14 mouse cellular contexts compared by ENCODE assay signal in the genomic region with DNA sequence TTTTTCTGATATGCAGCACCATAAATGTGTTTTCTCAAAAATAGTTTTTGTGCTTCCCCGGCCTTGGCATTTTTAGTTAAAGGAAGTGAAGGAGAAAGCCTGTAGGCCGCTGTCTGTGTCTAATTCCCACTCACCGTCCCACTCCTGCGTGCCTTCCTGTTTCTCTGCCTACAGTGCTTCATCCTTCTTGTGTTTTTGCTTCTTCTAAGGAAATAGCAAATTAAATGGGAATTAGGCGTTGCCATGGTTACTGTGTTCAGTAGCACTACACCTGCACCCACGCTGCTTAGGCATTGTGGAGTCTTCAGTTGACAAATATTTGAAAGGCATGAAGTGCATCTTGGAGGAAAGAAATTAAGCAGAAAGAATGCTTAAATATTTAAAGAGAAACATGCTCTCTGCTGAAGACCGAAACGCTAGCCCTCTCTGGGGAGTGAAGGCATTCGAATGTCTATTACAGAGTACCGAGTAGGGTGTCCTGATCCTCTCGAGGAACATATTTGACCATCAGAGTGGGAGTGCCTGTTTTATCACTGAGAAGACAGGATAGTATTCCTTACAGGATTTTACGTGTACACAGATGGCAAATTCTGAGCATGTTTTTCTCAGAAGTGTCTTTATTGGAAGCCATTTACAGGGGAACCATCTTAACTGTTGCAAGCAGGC. TPM values are rescaled to one million over a fixed set of nuclear protein-coding genes. Genes with fewer than 3 reads are reported as not detected.
DNase-seq lines count a peak whose midpoint lies in the region; ATAC-seq and TF ChIP-seq lines count a peak whose summit lies in the region.
"Had no signal": no experiment of that assay in that cellular context is flagged by ENCODE, and none has a peak within 500 bp of the region (broad histone marks: within the 10 kb centered on the region; RNA-seq: fewer than 3 reads in every experiment).

No protein-coding gene starts in this region.

- 57% methylated on average over 12 of the region's 12 CpGs for WGBS in lung, postnatal 0 days
- WGBS in forebrain, postnatal 0 days: 30% methylated on average over 12 of the region's 12 CpGs
- WGBS in neural tube, embryonic 15.5 days: 39% methylated on average over 12 of the region's 12 CpGs

- DNase-seq in frontal cortex, postnatal 10 days (ENCODE audit: low spot score in 2 of 2): no peak
- DNase-seq in lung, postnatal 0 days (ENCODE audit: low spot score): no peak
- DNase-seq in lung, adult 18-20 months: no peak
- peak; percentile 50 for DNase-seq in forebrain, postnatal 0 days
- no peak for DNase-seq in heart, adult 18-20 months
- no peak for DNase-seq in cerebellum, adult 11-12 months
- DNase-seq: adrenal gland, adult 2 months; cerebellum, adult 2 months; gastrocnemius, postnatal 36 days had no signal

- H3K4me1 ChIP-seq in lung, postnatal 0 days (ENCODE audit: insufficient read depth, low read depth, low read length): no peaks in the 10 kb centered on the region
- H3K4me1 ChIP-seq in forebrain, postnatal 0 days (ENCODE audit: insufficient read depth): peaks cover 19% of the 10 kb centered on the region; the same call in 1 of the 2 replicates
- H3K4me1 ChIP-seq in neural tube, embryonic 15.5 days: peaks cover 15% of the 10 kb centered on the region

- H3K9me3 ChIP-seq in lung, postnatal 0 days (ENCODE audit: low read length): no peaks in the 10 kb centered on the region
- no peaks in the 10 kb centered on the region for H3K9me3 ChIP-seq in forebrain, postnatal 0 days (ENCODE audit: low read length)
- no peaks in the 10 kb centered on the region for H3K9me3 ChIP-seq in neural tube, embryonic 15.5 days (replicated peaks)
- H3K9me3 ChIP-seq: limb, embryonic 15.5 days had no signal

- H3K4me2 ChIP-seq in lung, postnatal 0 days (replicated peaks; ENCODE audit: low read depth, low read length): peak overlapping the region; percentile 40; the same call in 1 of the 2 replicates
- peak overlapping the region; percentile 21; the same call in 1 of the 2 replicates for H3K4me2 ChIP-seq in forebrain, postnatal 0 days (ENCODE audit: low read depth)
- H3K4me2 ChIP-seq in neural tube, embryonic 15.5 days: peak overlapping the region; percentile 17; the same call in 1 of the 2 replicates
- H3K4me2 ChIP-seq: limb, embryonic 15.5 days had no signal

- H3K27me3 ChIP-seq in lung, postnatal 0 days (replicated peaks; ENCODE audit: insufficient read depth, low read length): no peaks in the 10 kb centered on the region
- no peaks in the 10 kb centered on the region for H3K27me3 ChIP-seq in forebrain, postnatal 0 days (ENCODE audit: insufficient read depth, low read length)
- H3K27me3 ChIP-seq in neural tube, embryonic 15.5 days (replicated peaks): no peaks in the 10 kb centered on the region
- H3K27me3 ChIP-seq: limb, embryonic 15.5 days had no signal

- H3K36me3 ChIP-seq in lung, postnatal 0 days (ENCODE audit: insufficient read depth, low read length): no peaks in the 10 kb centered on the region
- H3K36me3 ChIP-seq in forebrain, postnatal 0 days (ENCODE audit: insufficient read depth): no peaks in the 10 kb centered on the region
- peaks cover under 1% of the 10 kb centered on the region; the same call in 1 of the 2 replicates for H3K36me3 ChIP-seq in neural tube, embryonic 15.5 days
- H3K36me3 ChIP-seq: limb, embryonic 15.5 days had no signal

- no peak overlapping the region for H3K9ac ChIP-seq in lung, postnatal 0 days (replicated peaks; ENCODE audit: low read depth)
- no peak overlapping the region for H3K9ac ChIP-seq in forebrain, postnatal 0 days
- no peak overlapping the region for H3K9ac ChIP-seq in neural tube, embryonic 15.5 days (replicated peaks)
- H3K9ac ChIP-seq: limb, embryonic 15.5 days had no signal

- H3K4me3 ChIP-seq in lung, postnatal 0 days (ENCODE audit: low read depth, low read length): 0 out of 2 replicates have a peak overlapping the region, but pooled peaks have one; percentile 5
- H3K4me3 ChIP-seq in forebrain, postnatal 0 days (ENCODE audit: low read depth, low read length): no peak overlapping the region
- H3K4me3 ChIP-seq in neural tube, embryonic 15.5 days (replicated peaks): no peak overlapping the region
- H3K4me3 ChIP-seq: limb, embryonic 15.5 days had no signal

- H3K27ac ChIP-seq in lung, postnatal 0 days (ENCODE audit: low read length): no peak overlapping the region
- peak overlapping the region; percentile 59 for H3K27ac ChIP-seq in forebrain, postnatal 0 days (ENCODE audit: low read depth, low read length)
- H3K27ac ChIP-seq in neural tube, embryonic 15.5 days (replicated peaks): 0 out of 2 replicates have a peak overlapping the region, but pooled peaks have one; percentile 33
- H3K27ac ChIP-seq: kidney, postnatal 0 days; limb, embryonic 15.5 days; macrophage had no signal

- no peak for TF ChIP-seq CTCF in lung, postnatal 0 days (IDR thresholded peaks at IDR 0.05)
- TF ChIP-seq CTCF in forebrain, postnatal 0 days (IDR thresholded peaks at IDR 0.05; ENCODE audit: low read depth): no peak

- peak; percentile 93 for ATAC-seq in frontal cortex, adult (ENCODE audit: low TSS enrichment)
- ATAC-seq in lung, postnatal 0 days: no peak
- ATAC-seq in forebrain, postnatal 0 days: peak; percentile 80
- 0 out of 2 replicates have a peak, but pooled peaks have one; percentile 48 for ATAC-seq in neural tube, embryonic 15.5 days (ENCODE audit: low FRiP score)

- no peak for TF ChIP-seq EP300 in lung, postnatal 0 days (IDR thresholded peaks at IDR 0.05)

RNA-seq across cellular contexts. Expression of a gene that starts 12.1 kb away (rescaled TPM):
- polyA plus RNA-seq in lung, postnatal 0 days (2015; fragmentation: Nextera tagmentation; extraction: Ambion mirVana): 2.1 and 3.8 TPM in 2 replicates
- total RNA-seq in forebrain, postnatal 0 days (2014; rRNA removed): 1,213 and 1,278 TPM in 2 replicates
- polyA plus RNA-seq in forebrain, postnatal 0 days (2015; fragmentation: Nextera tagmentation; extraction: Ambion mirVana): 200 and 291 TPM in 2 replicates
- 296 and 359 TPM in 2 replicates for polyA plus RNA-seq in neural tube, embryonic 15.5 days (2015; fragmentation: Nextera tagmentation; extraction: Ambion mirVana)
- 1 to 10 TPM; 2.3 to 3.9 TPM for total RNA-seq in heart, adult 18-20 months (2021)

Comparison
In these comparisons a context has a peak if more than half of its experiments do, and no peak if none do; other contexts are left out.
1. RNA of a gene that starts 12.1 kb away (polyA plus RNA-seq): 296 to 359 TPM in neural tube, embryonic 15.5 days and 200 to 291 TPM in forebrain, postnatal 0 days; 2.1 to 3.8 TPM in lung, postnatal 0 days; every median in the first group is over 10 times any median in the second.
2. Peak in every context shown above with its lines, with median percentiles within 50 percentile points of each other: H3K4me2 ChIP-seq.